Mouse (Mus musculus): ENCODE results near the gene Stat3. TPM values are rescaled to one million over a fixed set of nuclear protein-coding genes. Genes with fewer than 3 reads are reported as not detected.

Stat3 gene
- total RNA-seq, 2 experiments from 2014 or later: 32.1 to 36.7 TPM

DNA sequence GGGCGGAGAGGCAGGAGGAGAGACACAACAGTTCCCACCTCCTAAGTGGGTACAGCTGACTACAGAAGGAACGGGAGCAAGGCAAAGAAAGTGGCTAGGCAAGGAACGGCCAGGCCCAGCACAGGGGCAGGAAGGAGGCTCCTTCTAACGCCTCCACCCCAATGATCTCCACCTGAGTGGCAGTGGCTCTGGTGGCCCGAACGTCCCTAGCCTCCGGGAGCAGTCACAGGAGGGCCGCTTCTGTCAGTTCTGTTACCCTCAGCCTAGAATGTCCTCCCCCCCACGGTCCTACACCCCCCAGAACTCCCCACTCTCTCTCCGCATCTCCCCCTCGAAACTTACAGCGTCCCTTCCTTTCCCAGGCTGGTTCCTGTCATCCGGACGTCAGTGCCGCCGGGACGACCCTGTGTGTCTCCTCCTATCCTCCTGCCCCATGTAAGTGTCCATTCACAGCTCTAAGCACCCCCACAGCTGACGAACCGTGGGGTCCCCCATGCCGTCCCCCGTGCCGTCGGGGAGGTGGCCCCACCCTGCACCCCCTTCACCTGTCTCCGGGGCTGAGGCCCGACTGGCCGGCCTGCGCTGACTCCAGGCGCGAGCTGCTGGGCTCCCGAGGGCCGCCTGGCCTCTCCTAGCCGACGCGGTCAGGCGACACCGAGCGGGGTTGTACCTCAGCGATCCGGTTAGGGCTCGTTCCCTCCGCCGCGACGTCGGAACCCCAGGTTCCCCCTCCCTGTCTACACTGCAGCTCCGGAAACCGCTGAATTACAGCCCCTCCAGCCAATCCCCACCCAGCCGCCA is 429 bp downstream of the Stat3 start:
- no peak for DNase-seq (ENCODE audit: extremely low spot score in 1 of 2, low spot score in 2 of 2)
- intact Hi-C loops (cut with DNase I): no loop called here

DNA sequence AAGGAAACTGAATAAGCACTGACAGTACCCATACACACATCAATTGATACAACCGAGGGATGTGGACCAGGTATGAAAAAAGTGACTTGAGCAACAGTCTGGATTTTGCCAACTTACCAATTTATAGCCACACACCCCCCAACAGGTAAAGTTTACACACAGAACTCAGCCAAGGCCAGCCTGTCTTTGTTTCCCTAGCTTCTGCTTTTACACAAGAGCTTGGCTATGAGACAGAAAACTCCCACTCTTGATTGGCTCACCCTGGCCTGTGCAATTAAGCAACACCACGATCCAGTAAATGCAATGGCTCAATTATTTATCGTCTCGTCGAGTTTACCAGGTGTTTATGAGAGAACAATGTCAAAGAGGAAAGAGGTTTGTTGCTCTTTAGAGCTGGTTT is 1.2 kb downstream of the Stat3 start:
- DNase-seq (ENCODE audit: extremely low spot score in 1 of 2, low spot score in 2 of 2): no peak
- intact Hi-C loops (cut with DNase I): no loop called here

DNA sequence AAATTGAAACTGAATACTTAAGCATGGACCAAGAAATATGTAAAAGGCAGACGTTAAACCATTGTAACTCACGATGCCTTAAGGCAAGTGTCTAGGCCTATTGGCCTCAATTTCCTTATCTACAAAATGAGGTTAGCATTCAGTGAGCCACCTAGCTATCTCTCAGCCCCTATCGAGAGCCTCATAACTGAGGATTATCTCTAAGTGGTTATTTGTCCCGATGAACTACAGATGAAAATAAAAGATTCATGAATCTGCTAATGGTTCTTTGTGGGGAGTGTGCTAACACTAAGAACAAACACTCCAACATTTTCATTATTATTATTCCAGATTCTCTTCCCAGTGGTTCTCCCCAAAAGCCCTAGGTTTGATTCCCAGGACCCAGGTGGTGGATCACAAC is 2.0 kb downstream of the Stat3 start:
- no peak for DNase-seq (ENCODE audit: extremely low spot score in 1 of 2, low spot score in 2 of 2)

DNA sequence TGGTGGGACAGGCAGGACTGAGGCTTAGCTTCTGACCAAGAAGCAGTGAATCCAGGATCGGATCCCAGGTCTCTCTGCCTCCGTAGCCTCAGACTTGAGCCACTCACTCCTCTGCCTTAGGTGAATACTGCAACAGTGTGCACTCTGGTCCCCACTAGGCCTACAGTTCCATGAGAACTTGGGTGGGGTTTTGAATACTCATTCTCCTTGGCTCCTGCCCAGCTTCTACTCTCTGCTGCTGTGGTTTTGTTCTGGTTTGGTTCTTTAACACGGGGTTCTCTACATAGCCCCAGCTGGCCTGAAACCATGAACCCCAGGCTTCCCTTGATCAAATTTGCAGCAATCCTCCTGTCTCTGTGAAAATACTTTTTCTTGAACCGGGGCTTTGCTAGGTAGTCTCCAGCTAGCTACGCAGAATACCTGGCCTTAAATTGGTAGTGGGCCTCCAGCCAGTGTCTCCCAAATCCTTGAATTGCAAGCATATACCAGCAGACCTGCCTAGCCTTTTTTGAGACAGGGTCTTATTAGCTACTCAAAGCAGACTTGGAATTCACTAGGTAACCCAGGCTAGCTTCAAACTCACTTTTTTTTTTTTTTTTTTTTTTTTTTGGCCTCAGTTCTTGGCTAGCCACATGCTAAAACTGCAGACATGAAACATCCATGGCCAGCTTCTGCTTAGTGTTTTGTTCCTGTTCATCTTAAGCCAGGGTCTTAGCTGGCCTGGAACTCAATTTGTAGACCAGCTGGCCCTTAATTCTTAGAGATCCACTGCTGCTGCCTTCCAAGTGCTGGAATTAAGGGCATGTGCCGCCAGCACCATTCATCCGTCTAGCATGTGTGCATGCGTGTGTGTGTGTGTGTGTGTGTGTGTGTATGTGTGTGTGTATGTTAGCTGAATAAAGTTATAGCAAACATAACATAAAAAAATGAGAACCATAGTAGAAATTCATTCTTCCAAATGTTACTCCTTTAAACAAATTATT is 3.7 kb downstream of the Stat3 start:
- intact Hi-C loops (cut with DNase I): no loop called here
- DNase-seq (ENCODE audit: extremely low spot score in 1 of 2, low spot score in 2 of 2): no peak

More for the DNA sequence above, 2.0 kb downstream of the Stat3 start:
- intact Hi-C loops (cut with DNase I): no loop called here

DNA sequence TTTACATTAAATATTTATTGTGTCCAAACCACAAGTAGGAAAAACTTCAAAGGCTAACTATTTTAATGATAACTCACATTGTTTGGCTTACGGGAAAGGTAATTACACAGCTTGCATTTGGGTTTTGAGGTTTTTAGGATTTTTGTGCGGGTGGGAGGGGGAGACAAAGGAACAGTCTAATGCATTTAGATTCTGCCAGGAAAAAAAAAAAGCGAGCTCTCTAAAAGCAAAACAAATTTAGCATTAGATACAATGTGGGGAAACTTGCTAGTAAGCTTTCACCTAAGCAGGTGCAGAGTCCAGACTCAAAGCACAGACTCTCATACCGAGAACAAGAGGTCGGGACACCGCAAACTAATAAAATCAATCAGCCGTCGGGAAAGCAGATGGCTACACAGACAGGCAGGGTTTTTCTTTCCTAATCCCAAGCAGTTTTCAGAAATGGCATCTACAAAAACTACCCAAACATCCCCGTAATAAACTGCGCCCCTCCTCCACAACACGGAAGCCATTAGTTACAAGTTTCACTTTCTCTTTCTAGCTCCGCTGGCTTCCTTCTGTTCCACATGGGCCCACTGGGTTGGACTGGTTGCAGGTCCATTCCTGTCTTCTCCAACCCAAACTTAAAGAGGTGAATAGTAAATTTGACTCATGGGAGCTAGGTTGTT is 8.0 kb downstream of the Stat3 start:
- intact Hi-C loops (cut with DNase I): no loop called here

DNA sequence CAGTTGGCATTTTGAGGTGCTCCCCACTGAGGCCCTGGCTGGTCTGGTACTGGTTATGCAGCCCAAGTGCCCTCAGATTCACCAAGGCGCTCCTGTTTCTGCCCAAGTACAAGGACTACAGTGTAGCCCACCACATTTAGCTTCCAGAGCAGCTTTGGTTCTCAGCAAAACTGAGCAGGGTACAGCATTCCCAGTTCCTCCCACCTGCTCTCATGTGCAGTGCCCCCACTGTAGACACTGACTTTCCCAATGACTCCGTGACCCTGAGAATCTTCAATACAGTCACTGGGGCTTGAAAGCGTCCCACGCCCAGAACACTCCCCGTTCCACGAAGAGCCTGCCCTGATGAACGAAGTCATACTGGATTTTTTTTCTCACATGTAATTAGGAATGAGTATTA is 8.7 kb downstream of the Stat3 start:
- intact Hi-C loops (cut with DNase I): no loop called here
- DNase-seq (ENCODE audit: extremely low spot score in 1 of 2, low spot score in 2 of 2): no peak

More for the DNA sequence above, 8.0 kb downstream of the Stat3 start:
- no peak for DNase-seq (ENCODE audit: extremely low spot score in 1 of 2, low spot score in 2 of 2)

DNA sequence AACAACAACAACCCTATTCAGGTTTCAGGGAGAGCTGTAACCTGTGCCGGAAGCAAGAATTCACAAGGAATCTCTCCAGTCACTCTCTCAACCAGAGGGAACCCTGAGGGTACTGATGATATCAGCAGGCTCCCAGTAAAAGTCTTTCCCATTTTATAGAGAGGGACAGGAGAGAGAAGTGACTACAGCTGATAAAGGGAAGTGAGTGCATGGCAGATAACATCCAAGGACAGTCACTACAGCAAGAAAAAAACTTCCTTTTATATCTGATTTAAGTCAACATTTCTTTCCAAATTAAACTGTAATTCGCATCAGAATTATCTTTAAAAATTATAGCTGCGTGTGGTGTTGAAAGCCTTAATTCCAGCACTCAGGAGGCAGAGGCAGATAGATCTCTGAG is 12.0 kb downstream of the Stat3 start:
- no peak for DNase-seq (ENCODE audit: extremely low spot score in 1 of 2, low spot score in 2 of 2)
- intact Hi-C loops (cut with DNase I): no loop called here

DNA sequence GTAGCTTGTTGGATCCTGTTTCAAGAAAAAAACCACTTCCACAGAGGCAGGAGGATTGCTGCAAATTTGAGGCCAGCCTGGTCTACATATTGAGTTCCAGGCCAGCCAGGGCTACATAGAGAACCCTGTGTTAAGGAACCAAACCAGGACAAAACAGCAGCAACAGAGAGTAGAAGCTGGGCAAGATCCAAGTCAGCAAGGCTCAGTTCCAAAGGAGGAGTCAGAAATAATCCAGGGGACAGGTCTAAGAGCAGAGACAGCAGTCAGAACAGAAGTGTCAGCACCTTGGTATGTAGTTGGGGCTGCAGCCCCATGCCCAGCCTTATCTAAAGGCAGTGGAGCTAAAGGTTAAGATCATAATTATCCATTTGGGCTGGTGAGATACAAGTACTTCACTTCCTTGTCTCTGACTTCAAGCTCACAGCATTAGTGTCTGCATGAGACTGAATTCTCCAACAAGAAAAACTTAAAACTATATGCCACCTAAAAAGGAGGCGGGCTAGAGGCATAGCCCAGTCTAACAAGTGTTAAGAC is 14.9 kb downstream of the Stat3 start:
- DNase-seq (ENCODE audit: extremely low spot score in 1 of 2, low spot score in 2 of 2): no peak
- intact Hi-C loops (cut with DNase I): no loop called here

DNA sequence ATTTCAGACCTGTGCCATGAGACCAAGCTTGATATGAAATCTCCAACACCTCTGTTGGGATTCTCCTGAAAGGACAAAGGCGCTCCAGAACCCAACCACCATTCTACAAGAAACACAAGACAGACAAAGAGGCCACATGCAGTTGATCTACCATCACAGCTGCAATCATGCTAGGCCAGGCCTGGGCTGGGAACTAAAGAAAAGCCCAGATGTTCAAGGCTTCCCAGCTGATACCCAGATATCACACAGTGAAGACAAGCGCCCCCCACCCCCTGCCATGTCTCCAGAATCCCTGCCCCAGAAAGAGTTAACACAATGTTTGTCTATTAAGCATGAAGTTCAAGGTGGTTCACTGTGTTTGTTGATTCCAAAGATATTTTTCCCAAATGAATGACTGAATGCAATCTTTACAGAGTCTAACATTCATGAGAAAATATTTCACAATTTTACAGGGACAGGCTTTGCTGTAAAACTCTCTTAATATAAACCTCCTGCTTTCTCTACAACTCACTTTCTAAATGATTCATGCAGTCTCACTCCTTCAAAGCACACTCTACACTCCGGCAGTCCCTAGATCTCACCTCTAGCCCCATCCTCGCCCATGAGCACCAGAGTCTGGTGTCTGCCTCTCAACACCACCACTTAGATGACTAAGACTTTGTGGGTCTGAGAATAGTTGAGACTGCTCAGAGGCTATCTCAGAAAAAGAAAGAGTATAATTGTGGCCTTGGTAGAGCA is 18.3 kb downstream of the Stat3 start:
- no peak for DNase-seq (ENCODE audit: extremely low spot score in 1 of 2, low spot score in 2 of 2)
- intact Hi-C loops (cut with DNase I): no loop called here

DNA sequence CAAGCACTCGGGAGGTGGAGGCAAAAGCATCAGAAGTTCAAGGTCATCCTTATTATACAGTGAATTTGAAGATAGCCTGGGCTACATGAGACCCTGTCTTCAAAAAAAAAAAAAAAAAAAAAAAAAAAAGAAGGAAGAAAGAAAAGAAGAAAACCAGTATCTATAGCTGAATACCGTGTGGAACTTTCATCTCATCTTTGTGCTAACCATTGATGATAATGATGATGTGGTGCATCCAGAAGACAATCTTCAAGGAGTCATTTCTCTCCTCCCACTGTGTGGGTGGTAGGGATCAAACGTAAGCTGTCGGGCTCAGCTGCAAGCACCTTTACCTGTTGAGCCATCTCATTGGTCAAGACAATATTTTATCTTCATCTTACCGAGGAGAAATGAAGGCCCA is 21.3 kb downstream of the Stat3 start:
- DNase-seq (ENCODE audit: extremely low spot score in 1 of 2, low spot score in 2 of 2): no peak
- intact Hi-C loops (cut with DNase I): no loop called here

DNA sequence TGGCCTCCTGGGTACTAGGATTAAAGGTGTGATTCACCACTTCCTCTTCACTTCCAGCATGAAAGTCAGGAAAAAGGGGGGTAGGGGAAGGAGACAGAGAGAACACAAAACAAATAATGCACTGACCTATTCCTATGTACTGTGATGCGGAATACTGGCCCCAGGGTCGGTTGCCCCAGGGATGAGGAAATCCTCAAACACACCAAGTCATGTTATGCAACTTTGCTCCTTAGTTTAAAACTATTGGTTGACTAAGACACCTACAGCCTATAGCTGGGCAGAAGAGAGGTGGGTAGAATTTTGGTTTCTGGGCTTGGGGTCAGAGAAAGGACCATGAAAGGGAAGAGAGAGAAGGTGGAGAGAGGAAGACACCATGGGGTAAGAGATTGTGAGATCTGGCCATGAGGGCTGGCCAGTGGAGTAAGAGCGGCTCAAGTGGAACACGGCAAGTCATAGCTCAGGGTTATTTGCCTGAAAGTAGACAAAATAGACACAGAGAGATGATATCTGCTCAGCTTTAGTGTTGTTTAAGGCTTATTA is 22.8 kb downstream of the Stat3 start:
- intact Hi-C loops (cut with DNase I): no loop called here
- DNase-seq (ENCODE audit: extremely low spot score in 1 of 2, low spot score in 2 of 2): no peak

DNA sequence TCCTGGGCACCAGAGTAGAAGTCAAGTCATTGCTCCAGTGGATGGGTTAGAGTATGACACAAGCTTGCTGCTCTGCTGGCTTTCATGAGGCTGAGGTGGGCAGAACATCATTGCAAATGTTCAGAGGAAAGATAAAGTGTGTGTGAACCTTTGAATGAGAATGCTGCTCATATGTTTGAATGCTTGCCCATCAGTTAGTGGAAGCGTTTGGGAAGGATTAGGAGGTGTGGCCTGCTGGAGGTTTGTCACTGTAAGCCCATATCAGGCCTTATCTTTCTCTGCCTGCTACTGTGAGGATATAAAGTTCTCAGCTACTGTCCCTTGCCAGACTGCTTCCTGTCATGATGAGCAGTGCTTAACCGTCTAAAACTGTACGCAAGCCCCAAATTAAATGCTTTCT is 24.3 kb downstream of the Stat3 start:
- DNase-seq (ENCODE audit: extremely low spot score in 1 of 2, low spot score in 2 of 2): no peak
- intact Hi-C loops (cut with DNase I): no loop called here

DNA sequence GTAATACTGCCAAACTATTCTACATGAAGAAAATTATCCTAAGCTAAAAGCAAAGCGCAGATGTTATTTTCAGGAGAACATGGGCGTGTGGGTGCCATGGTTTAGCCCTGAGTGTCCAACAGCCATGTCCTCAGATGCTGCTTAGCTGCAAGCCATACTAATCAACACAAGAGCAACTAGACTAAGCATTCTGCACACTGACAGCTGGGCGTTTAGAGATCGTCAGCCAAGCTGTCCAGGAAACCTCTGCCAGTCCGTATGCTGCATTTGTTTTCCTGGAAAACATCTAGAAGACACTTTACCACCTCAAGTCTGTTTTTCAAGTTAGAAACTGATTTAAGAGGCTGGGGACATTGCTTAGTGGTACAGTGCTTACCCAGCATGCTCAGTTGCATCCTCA is 24.9 kb downstream of the Stat3 start:
- intact Hi-C loops (cut with DNase I): no loop called here
- DNase-seq (ENCODE audit: extremely low spot score in 1 of 2, low spot score in 2 of 2): no peak

DNA sequence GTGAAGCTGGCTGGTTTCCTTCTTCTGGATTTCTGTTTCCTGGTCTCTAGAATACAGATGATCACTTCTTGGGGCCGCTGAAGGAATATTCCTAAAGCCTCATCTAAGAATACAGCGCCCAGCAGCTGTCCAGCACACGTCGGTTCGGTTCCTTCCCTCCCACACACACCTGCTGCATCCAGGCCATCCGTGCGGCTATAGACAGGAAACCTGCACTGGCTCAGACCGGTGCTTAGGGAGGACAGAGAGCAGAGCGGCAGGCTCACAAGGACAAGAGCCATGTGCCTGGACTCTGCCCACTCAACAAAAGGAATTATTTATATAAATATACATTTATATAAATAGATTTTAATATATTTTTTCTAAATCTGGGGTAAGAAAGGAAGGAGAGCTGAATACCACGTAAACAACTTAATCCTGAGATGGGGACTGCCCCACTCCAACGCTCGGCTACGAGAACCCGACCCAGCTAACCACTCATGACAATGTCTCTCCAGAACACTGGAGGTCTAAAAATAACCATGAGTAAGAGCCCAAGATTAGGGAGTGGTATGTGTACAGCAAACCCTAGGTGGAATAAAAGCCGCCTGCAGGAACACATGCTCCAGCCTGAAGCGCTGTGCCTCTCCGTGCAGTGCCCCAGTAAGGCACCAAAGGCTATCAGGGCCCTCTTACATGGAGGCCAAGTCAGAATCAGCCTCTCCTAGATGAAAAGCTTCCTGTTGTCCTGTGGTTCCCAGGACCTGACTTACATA is 26.8 kb downstream of the Stat3 start:
- no peak for DNase-seq (ENCODE audit: extremely low spot score in 1 of 2, low spot score in 2 of 2)
- intact Hi-C loops (cut with DNase I): no loop called here

DNA sequence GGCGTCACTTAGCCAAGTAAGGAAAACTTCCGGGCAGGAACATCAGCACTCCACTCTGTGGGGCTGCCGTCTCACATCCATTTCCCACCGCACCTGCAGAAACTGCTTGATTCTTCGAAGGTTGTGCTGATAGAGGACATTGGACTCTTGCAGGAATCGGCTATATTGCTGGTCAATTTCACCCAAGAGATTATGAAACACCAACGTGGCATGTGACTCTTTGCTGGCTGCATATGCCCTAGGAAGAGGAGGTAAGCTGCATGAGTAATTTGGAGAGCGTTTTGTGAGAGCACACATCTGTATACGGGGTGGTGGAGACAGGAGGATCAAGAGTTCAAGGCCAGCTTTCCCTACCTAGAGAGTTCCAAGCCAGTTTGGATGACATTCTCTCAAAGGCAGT is 30.8 kb downstream of the Stat3 start:
- no peak for DNase-seq (ENCODE audit: extremely low spot score in 1 of 2, low spot score in 2 of 2)
- intact Hi-C loops (cut with DNase I): no loop called here

DNA sequence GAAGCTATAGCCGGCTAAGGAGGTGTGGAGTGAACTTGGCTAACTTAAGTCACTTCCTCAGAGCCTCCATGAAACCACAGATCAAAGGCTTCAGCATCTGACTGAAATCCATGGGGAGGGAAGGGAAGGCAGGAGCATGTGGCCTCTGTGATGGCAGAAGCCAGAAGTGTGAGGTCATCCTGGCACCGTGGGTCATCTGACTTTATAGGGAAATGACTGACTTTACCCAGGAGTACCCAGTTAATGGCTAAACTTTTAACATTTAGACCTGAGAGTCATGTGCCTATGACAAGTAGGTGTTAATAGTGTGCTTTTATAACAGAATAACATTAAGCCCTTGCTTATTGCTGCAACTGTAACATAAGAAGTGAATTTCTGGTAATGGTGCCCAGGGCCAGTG is 31.2 kb downstream of the Stat3 start:
- no peak for DNase-seq (ENCODE audit: extremely low spot score in 1 of 2, low spot score in 2 of 2)
- intact Hi-C loops (cut with DNase I): no loop called here

DNA sequence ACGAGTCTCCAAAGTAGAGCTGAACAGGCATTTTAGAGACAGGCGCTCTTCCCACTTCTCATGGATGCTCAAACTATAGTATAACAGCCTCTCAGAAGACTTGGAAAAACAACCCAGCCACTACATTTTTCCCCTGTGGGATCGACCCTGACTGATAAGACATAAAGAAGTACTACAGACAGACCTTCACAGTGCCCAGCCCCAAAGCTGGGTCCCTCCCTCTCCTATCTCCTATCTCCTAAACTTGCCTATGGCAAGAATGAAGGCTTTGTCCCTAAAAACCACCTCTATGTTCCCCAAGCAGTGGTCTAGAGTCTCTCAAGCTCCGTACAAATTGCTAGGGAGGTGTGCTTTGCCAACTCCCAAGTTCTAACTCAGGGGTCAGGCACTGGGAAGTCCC is 32.5 kb downstream of the Stat3 start:
- intact Hi-C loops (cut with DNase I): no loop called here
- no peak for DNase-seq (ENCODE audit: extremely low spot score in 1 of 2, low spot score in 2 of 2)

DNA sequence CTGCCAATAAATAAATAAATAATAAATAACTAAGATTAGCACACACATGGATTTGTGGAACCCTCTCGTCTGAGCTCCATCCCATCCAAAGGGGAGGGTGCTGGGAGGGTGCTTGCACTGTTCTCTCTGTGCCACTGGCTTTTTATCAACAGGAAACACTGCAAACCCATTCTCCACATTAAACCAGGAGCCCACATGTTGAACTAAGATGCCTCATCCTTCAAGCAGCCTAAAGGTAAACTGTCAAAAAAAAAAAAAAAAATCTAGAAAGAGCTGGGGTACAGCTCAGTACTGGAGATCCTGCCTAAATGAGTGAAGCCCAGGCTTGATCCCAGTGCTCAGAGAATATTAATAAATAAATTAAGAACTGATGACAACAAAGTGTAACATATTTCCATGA is 33.4 kb downstream of the Stat3 start:
- no peak for DNase-seq (ENCODE audit: extremely low spot score in 1 of 2, low spot score in 2 of 2)
- intact Hi-C loops (cut with DNase I): no loop called here

Measured in left cerebral cortex, postnatal 10 days (tissue).